Mouse (Mus musculus): ENCODE results near the gene Ap1b1. TPM values are rescaled to one million over a fixed set of nuclear protein-coding genes. Genes with fewer than 3 reads are reported as not detected.

Gene Ap1b1
- polyA plus RNA-seq, 1 experiment, result 140 TPM

GRCm38 (mm10) chr11:4949256-4950044 lies 37.2 kb upstream of the Ap1b1 start:
- 50% methylated on average over 23 of the region's 23 CpGs for WGBS
- H3K27ac ChIP-seq (ENCODE audit: control insufficient read depth, insufficient read depth, low read length), result no peak overlapping the region
- no peak overlapping the region for H3K4me3 ChIP-seq (ENCODE audit: control insufficient read depth, insufficient read depth, low read length)
- TF ChIP-seq POLR2A (IDR thresholded peaks at IDR 0.05; ENCODE audit: control insufficient read depth, extremely low read depth, insufficient read depth, low read length, poor library complexity) (no peak), CTCF (IDR thresholded peaks at IDR 0.05; ENCODE audit: borderline replicate concordance, control insufficient read depth, extremely low read depth, insufficient read depth, low read length, poor library complexity) (no peak)
- peak; percentile 16 for DNase-seq
- no peaks in the 10 kb centered on the region for H3K36me3 ChIP-seq (ENCODE audit: control insufficient read depth, insufficient read depth, low read length)
- peaks cover 14% of the 10 kb centered on the region for H3K4me1 ChIP-seq (replicated peaks; ENCODE audit: control insufficient read depth, insufficient read depth, low read length)
- H3K27me3 ChIP-seq (ENCODE audit: control insufficient read depth, insufficient read depth, low read length), result peaks cover 6% of the 10 kb centered on the region; the same call in 1 of the 2 replicates

GRCm38 (mm10) chr11:4953401-4953800 lies 33.2 kb upstream of the Ap1b1 start:
- DNase-seq, result no peak
- peaks cover 4% of the 10 kb centered on the region; the same call in 1 of the 2 replicates for H3K27me3 ChIP-seq (ENCODE audit: control insufficient read depth, insufficient read depth, low read length)
- no peaks in the 10 kb centered on the region for H3K36me3 ChIP-seq (ENCODE audit: control insufficient read depth, insufficient read depth, low read length)
- peaks cover 3% of the 10 kb centered on the region; the same call in 1 of the 2 replicates for H3K4me1 ChIP-seq (replicated peaks; ENCODE audit: control insufficient read depth, insufficient read depth, low read length)
- no peak overlapping the region for H3K4me3 ChIP-seq (ENCODE audit: control insufficient read depth, insufficient read depth, low read length)
- TF ChIP-seq POLR2A (IDR thresholded peaks at IDR 0.05; ENCODE audit: control insufficient read depth, extremely low read depth, insufficient read depth, low read length, poor library complexity) (no peak), CTCF (IDR thresholded peaks at IDR 0.05; ENCODE audit: borderline replicate concordance, control insufficient read depth, extremely low read depth, insufficient read depth, low read length, poor library complexity) (no peak)
- H3K27ac ChIP-seq (ENCODE audit: control insufficient read depth, insufficient read depth, low read length), result no peak overlapping the region
- 54% methylated on average over 6 of the region's 6 CpGs for WGBS

- 40% methylated on average over 8 of the region's 8 CpGs for WGBS
- no peak overlapping the region for H3K4me3 ChIP-seq (ENCODE audit: control insufficient read depth, insufficient read depth, low read length)
- no peak overlapping the region for H3K27ac ChIP-seq (ENCODE audit: control insufficient read depth, insufficient read depth, low read length)
- H3K27me3 ChIP-seq (ENCODE audit: control insufficient read depth, insufficient read depth, low read length), result no peaks in the 10 kb centered on the region
- H3K4me1 ChIP-seq (replicated peaks; ENCODE audit: control insufficient read depth, insufficient read depth, low read length), result no peaks in the 10 kb centered on the region
- DNase-seq, result no peak
- no peak for TF ChIP-seq POLR2A (IDR thresholded peaks at IDR 0.05; ENCODE audit: control insufficient read depth, extremely low read depth, insufficient read depth, low read length, poor library complexity)
- TF ChIP-seq CTCF (IDR thresholded peaks at IDR 0.05; ENCODE audit: borderline replicate concordance, control insufficient read depth, extremely low read depth, insufficient read depth, low read length, poor library complexity), result no peak
- H3K36me3 ChIP-seq (ENCODE audit: control insufficient read depth, insufficient read depth, low read length), result no peaks in the 10 kb centered on the region
Measured at GRCm38 (mm10) chr11:4953918-4954317, 32.7 kb upstream of the Ap1b1 start.

- no peak overlapping the region for H3K4me3 ChIP-seq (ENCODE audit: control insufficient read depth, insufficient read depth, low read length)
- no peak for DNase-seq
- no peak overlapping the region for H3K27ac ChIP-seq (ENCODE audit: control insufficient read depth, insufficient read depth, low read length)
- 78% methylated on average over 6 of the region's 6 CpGs for WGBS
- no peaks in the 10 kb centered on the region for H3K36me3 ChIP-seq (ENCODE audit: control insufficient read depth, insufficient read depth, low read length)
- H3K27me3 ChIP-seq (ENCODE audit: control insufficient read depth, insufficient read depth, low read length), result no peaks in the 10 kb centered on the region
- no peak for TF ChIP-seq CTCF (IDR thresholded peaks at IDR 0.05; ENCODE audit: borderline replicate concordance, control insufficient read depth, extremely low read depth, insufficient read depth, low read length, poor library complexity)
- no peak for TF ChIP-seq POLR2A (IDR thresholded peaks at IDR 0.05; ENCODE audit: control insufficient read depth, extremely low read depth, insufficient read depth, low read length, poor library complexity)
- no peaks in the 10 kb centered on the region for H3K4me1 ChIP-seq (replicated peaks; ENCODE audit: control insufficient read depth, insufficient read depth, low read length)
Measured at GRCm38 (mm10) chr11:4963099-4963808, 23.4 kb upstream of the Ap1b1 start.

GRCm38 (mm10) chr11:4966325-4966724 lies 20.3 kb upstream of the Ap1b1 start:
- Histone ChIP-seq H3K4me3 (ENCODE audit: control insufficient read depth, insufficient read depth, low read length) (no peak overlapping the region), H3K27ac (ENCODE audit: control insufficient read depth, insufficient read depth, low read length) (no peak overlapping the region), H3K4me1 (replicated peaks; ENCODE audit: control insufficient read depth, insufficient read depth, low read length) (no peaks in the 10 kb centered on the region), H3K27me3 (ENCODE audit: control insufficient read depth, insufficient read depth, low read length) (no peaks in the 10 kb centered on the region), H3K36me3 (ENCODE audit: control insufficient read depth, insufficient read depth, low read length) (no peaks in the 10 kb centered on the region)
- no peak for TF ChIP-seq CTCF (IDR thresholded peaks at IDR 0.05; ENCODE audit: borderline replicate concordance, control insufficient read depth, extremely low read depth, insufficient read depth, low read length, poor library complexity)
- DNase-seq, result no peak
- WGBS, result 67% methylated on average over 2 of the region's 2 CpGs

GRCm38 (mm10) chr11:4966888-4967287 lies 19.7 kb upstream of the Ap1b1 start:
- Histone ChIP-seq H3K4me3 (ENCODE audit: control insufficient read depth, insufficient read depth, low read length) (no peak overlapping the region), H3K36me3 (ENCODE audit: control insufficient read depth, insufficient read depth, low read length) (no peaks in the 10 kb centered on the region), H3K4me1 (replicated peaks; ENCODE audit: control insufficient read depth, insufficient read depth, low read length) (no peaks in the 10 kb centered on the region), H3K27ac (ENCODE audit: control insufficient read depth, insufficient read depth, low read length) (no peak overlapping the region), H3K27me3 (ENCODE audit: control insufficient read depth, insufficient read depth, low read length) (no peaks in the 10 kb centered on the region)
- no peak for TF ChIP-seq CTCF (IDR thresholded peaks at IDR 0.05; ENCODE audit: borderline replicate concordance, control insufficient read depth, extremely low read depth, insufficient read depth, low read length, poor library complexity)
- TF ChIP-seq POLR2A (IDR thresholded peaks at IDR 0.05; ENCODE audit: control insufficient read depth, extremely low read depth, insufficient read depth, low read length, poor library complexity), result no peak
- 57% methylated on average over 5 of the region's 5 CpGs for WGBS
- DNase-seq, result no peak

All from thymus, adult 2 months (tissue).